Mouse (Mus musculus) stomach, embryonic 14.5 days (tissue): Measurements from ENCODE around the gene Ap2m1. TPM values are rescaled to one million over a fixed set of nuclear protein-coding genes. Genes with fewer than 3 reads are reported as not detected.
A peak's percentile ranks its signal among the peaks of the same experiment; 100 is the strongest.
"Not testable (repeated sequence)": the region's sequence is repeated elsewhere in the genome, so short reads cannot be mapped to it uniquely, and the experiment has no call there.

Source experiments
- ATAC-seq: fragments of 200-750 bp; cut with Nextera tagmentation; 2 replicates; pipeline ENCODE4 v1.8.0; 2017; ENCODE audit warnings: low read depth, moderate TSS enrichment; ENCODE audit not compliant: insufficient number of reproducible peaks, insufficient read depth, low FRiP score
- H3K27ac ChIP-seq: fragments of 300-500 bp; sonication (generic); 2 replicates; pipeline ENCODE4 v1.5.1; 2014; ENCODE audit warnings: mild to moderate bottlenecking, low read length, moderate library complexity, mixed read lengths
- H3K27me3 ChIP-seq: fragments of 300-500 bp; sonication (generic); 2 replicates; pipeline ENCODE4 v1.6.1; 2014; ENCODE audit warnings: low read length, control low read depth, mixed read lengths; ENCODE audit not compliant: control insufficient read depth, insufficient read depth
- H3K36me3 ChIP-seq: fragments of 300-500 bp; sonication (generic); 2 replicates; pipeline ENCODE4 v1.6.1; 2014; ENCODE audit warnings: mild to moderate bottlenecking, control low read depth, low read length, moderate library complexity, mixed read lengths; ENCODE audit not compliant: control insufficient read depth, insufficient read depth
- H3K4me1 ChIP-seq: fragments of 300-500 bp; sonication (generic); 2 replicates; pipeline ENCODE4 v1.6.1; 2014; ENCODE audit warnings: low read length, control low read depth, mixed read lengths; ENCODE audit not compliant: control insufficient read depth, insufficient read depth
- H3K4me2 ChIP-seq: fragments of 300-500 bp; sonication (generic); replicated peaks from 2 replicates; pipeline ENCODE4 v1.6.1; 2014; ENCODE audit warnings: low read depth, low read length, control low read depth
- H3K4me3 ChIP-seq: fragments of 300-500 bp; sonication (generic); 2 replicates; pipeline ENCODE4 v1.5.1; 2014; ENCODE audit warnings: low read depth, low read length, control low read depth
- H3K9ac ChIP-seq: fragments of 300-500 bp; sonication (generic); replicated peaks from 2 replicates; pipeline ENCODE4 v1.6.1; 2014; ENCODE audit warnings: low read depth, mild to moderate bottlenecking, control low read depth, low read length, moderate library complexity, mixed read lengths
- H3K9me3 ChIP-seq: fragments of 300-500 bp; sonication (generic); 2 replicates; pipeline ENCODE4 v1.6.1; 2016; ENCODE audit warnings: low read depth, low read length, control low read depth; ENCODE audit not compliant: control insufficient read depth
- WGBS: fragments of 180-500 bp; shearing (Covaris S2); extraction: QIAGEN DNeasy Blood & Tissue Kit; methylation state at CpG from one replicate; pipeline ENCODE4 v1.1.7; 2014; 5-methylcytosine and 5-hydroxymethylcytosine counted together
- polyA plus RNA-seq: library from polyadenylated mRNA; unstranded; fragments of >200 nt; fragmentation: Nextera tagmentation; extraction: Ambion mirVana; gene quantifications from 2 replicates; pipeline ENCODE4 v1.2.1, GENCODE M21; 2014

Ap2m1 gene
- 586 and 625 TPM in 2 replicates for polyA plus RNA-seq

DNA sequence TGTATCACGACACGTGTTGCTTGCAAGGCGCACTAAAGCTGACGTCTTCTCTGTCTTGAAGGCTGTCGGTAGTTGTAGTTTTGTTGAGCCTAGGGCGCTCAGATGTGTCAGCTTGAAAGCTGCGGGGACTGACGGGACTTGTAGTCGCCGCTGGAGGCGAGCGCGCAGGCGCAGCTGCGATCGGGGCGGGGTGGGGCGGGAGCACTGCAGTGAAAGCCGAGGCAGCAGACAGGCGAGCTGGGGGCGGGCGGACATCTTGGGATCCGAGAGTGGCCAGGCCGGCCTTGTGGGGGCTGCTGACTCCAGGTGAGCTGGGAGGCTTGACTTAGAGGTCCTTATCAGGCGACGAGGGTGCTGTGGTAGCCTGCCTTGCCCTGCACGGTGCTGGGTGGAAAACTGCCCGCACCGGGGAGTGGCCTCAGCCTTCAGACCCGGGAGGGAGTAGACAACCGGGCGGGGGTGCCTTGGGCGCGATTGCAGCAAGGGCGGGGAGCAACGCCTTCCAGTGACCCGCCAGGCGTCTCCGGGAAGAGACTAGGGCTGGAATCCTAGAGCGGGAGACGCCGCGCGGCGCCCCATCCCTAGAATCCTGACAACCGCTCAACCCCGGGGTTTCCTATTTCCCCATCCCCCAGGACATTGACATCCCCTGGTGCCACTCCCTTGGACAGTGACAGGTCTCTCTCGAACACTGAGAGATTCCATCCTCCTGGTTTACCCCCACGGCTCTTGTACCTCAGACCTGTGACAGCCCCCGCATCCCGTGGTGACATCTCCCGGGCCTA is at the start of gene Ap2m1:
Ap2m1 (plus strand) TSS at position 183 of the 785 bp plus-strand sequence.
- H3K36me3 ChIP-seq: peaks cover 52% of the 10 kb centered on the region
- H3K27me3 ChIP-seq: no peaks in the 10 kb centered on the region
- H3K4me1 ChIP-seq: peaks cover 21% of the 10 kb centered on the region
- peak; percentile 98 for ATAC-seq
- WGBS: under 1% methylated on average over 49 of the region's 52 CpGs
- H3K9ac ChIP-seq: peak within 1 kb of the TSS; percentile 75
- no peaks in the 10 kb centered on the region for H3K9me3 ChIP-seq
- H3K4me2 ChIP-seq: peak within 1 kb of the TSS; percentile 92
- H3K4me3 ChIP-seq: peak within 1 kb of the TSS; percentile 75
- peak within 1 kb of the TSS; percentile 73; the same call in 1 of the 2 replicates for H3K27ac ChIP-seq

DNA sequence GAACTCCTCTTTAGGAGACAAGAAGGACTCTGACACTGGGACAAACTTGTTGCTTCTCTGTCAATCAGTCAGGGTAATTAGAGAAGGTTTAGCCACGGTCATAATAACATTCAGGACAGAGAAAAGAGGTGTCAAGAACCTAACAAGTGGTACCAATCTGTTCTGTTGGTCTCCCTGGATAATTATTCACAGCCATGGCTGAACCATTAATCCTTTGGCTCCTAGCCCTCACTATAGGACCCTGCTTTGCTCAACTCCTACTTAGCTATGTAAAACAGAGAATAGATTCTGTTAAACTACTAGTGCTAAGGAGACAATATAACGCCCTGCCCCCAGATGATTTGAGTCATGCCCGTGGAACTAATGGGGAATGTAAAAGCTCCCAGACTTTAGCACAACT is 49.2 kb upstream of the Ap2m1 start:
- no peaks in the 10 kb centered on the region for H3K27me3 ChIP-seq
- no peak overlapping the region for H3K9ac ChIP-seq
- 73% methylated on average over 3 of the region's 3 CpGs for WGBS
- H3K4me1 ChIP-seq: no peaks in the 10 kb centered on the region
- H3K27ac ChIP-seq: no peak overlapping the region
- no peak for ATAC-seq
- H3K9me3 ChIP-seq: no peaks in the 10 kb centered on the region
- no peaks in the 10 kb centered on the region for H3K36me3 ChIP-seq
- no peak overlapping the region for H3K4me3 ChIP-seq
- H3K4me2 ChIP-seq: no peak overlapping the region

- WGBS: 74% methylated on average over 1 of the region's 1 CpGs
- H3K27ac ChIP-seq: no peak overlapping the region
- H3K36me3 ChIP-seq: no peaks in the 10 kb centered on the region
- no peak for ATAC-seq
- H3K4me2 ChIP-seq: no peak overlapping the region
- no peaks in the 10 kb centered on the region for H3K27me3 ChIP-seq
- no peak overlapping the region for H3K9ac ChIP-seq
- H3K9me3 ChIP-seq: no peaks in the 10 kb centered on the region
- H3K4me3 ChIP-seq: no peak overlapping the region
- H3K4me1 ChIP-seq: no peaks in the 10 kb centered on the region
Measured at GRCm38 (mm10) chr16:20488151-20488550, 47.1 kb upstream of the Ap2m1 start.

GRCm38 (mm10) chr16:20488751-20489150 is 46.5 kb upstream of the Ap2m1 start:
- H3K4me2 ChIP-seq, H3K9me3 ChIP-seq, H3K27ac ChIP-seq, H3K9ac ChIP-seq, H3K4me3 ChIP-seq, ATAC-seq, H3K36me3 ChIP-seq, H3K27me3 ChIP-seq, H3K4me1 ChIP-seq: not testable (repeated sequence)
- 84% methylated on average over 9 of the region's 9 CpGs for WGBS

DNA sequence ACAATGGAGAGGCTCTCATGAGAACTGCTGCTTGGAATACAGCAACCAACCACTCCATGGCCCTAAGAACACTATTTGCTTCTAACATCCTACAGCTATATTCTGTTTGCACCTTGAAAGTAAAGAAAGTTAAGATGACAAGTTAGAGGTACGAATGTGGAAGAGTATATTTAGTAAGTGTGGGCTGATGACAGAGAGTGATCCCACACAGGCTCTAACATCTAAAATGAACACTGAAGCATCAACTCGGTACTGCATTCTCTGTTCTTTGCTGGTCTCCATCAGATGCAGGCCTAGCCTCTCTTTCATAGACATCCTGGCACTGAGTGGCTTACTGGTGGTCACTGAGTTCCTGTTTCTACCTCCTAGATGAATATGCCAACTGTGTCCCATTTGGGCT is 46.0 kb upstream of the Ap2m1 start:
- Histone ChIP-seq H3K9me3 (no peaks in the 10 kb centered on the region), H3K36me3 (no peaks in the 10 kb centered on the region), H3K27ac (no peak overlapping the region), H3K4me2 (no peak overlapping the region), H3K27me3 (no peaks in the 10 kb centered on the region), H3K9ac (no peak overlapping the region), H3K4me3 (no peak overlapping the region), H3K4me1 (no peaks in the 10 kb centered on the region)
- WGBS: 75% methylated on average over 2 of the region's 2 CpGs
- no peak for ATAC-seq

GRCm38 (mm10) chr16:20490581-20490980 is 44.7 kb upstream of the Ap2m1 start:
- no peak for ATAC-seq
- H3K36me3 ChIP-seq: no peaks in the 10 kb centered on the region
- 47% methylated on average over 2 of the region's 2 CpGs for WGBS
- no peak overlapping the region for H3K9ac ChIP-seq
- H3K4me2 ChIP-seq: no peak overlapping the region
- H3K27me3 ChIP-seq: no peaks in the 10 kb centered on the region
- H3K27ac ChIP-seq: no peak overlapping the region
- no peak overlapping the region for H3K4me3 ChIP-seq
- H3K4me1 ChIP-seq: no peaks in the 10 kb centered on the region
- H3K9me3 ChIP-seq: no peaks in the 10 kb centered on the region

DNA sequence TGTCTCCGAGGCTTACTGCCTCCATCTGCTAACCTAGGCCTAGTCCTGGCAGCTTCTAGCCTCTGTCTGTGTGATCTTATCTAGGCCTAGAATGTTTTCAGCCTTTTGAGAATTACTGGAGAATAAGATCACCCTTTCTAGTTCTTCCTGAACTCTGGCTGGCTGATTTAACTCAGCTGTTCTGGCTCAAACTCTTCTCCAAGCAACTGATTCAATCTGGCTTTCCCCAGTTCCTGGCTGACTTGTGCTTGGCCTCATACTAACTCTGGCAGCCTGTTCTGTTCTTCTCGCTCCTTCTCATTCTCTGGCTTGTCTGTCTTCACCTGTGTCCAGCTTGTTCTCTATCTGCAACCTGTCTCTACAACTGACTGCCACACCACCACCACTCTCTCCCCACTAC is 44.0 kb upstream of the Ap2m1 start:
- Histone ChIP-seq H3K9ac (no peak overlapping the region), H3K4me2 (no peak overlapping the region), H3K4me3 (no peak overlapping the region), H3K4me1 (no peaks in the 10 kb centered on the region), H3K9me3 (no peaks in the 10 kb centered on the region), H3K27ac (no peak overlapping the region), H3K36me3 (no peaks in the 10 kb centered on the region), H3K27me3 (no peaks in the 10 kb centered on the region)
- ATAC-seq: no peak
- 62% methylated on average over 2 of the region's 2 CpGs for WGBS

- Histone ChIP-seq H3K36me3 (no peaks in the 10 kb centered on the region), H3K4me1 (peaks cover 4% of the 10 kb centered on the region; the same call in 1 of the 2 replicates), H3K4me2 (no peak overlapping the region), H3K4me3 (no peak overlapping the region), H3K9me3 (no peaks in the 10 kb centered on the region), H3K27me3 (no peaks in the 10 kb centered on the region), H3K9ac (no peak overlapping the region), H3K27ac (no peak overlapping the region)
- no peak for ATAC-seq
- 71% methylated on average over 2 of the region's 2 CpGs for whole genome bisulfite sequencing
Measured at GRCm38 (mm10) chr16:20493452-20493851, 41.8 kb upstream of the Ap2m1 start.
